Mouse (Mus musculus): ENCODE results near the gene Zfp941. TPM values are rescaled to one million over a fixed set of nuclear protein-coding genes. Genes with fewer than 3 reads are reported as not detected.
A peak's percentile ranks its signal among the peaks of the same experiment; 100 is the strongest.

Gene Zfp941
- polyA plus RNA-seq, 2 experiments = 0.10 to 0.25 TPM

GRCm38 (mm10) chr7:140857550-140858505 is 35.9 kb upstream of the Zfp941 start, which contains the start of gene Bet1l:
Gene Bet1l, minus strand, starts transcription at chr7:140857577.
- H3K27ac ChIP-seq = peak within 1 kb of the TSS; percentile 91
- no peaks in the 10 kb centered on the region for H3K9me3 ChIP-seq (ENCODE audit: control insufficient read depth, low read length)
- ATAC-seq (ENCODE audit: insufficient read depth) (peak; percentile 17), DNase-seq (ENCODE audit: low read depth in 3 of 3, low spot score in 3 of 3) (no peak)
- peaks cover 33% of the 10 kb centered on the region for H3K36me3 ChIP-seq (replicated peaks; ENCODE audit: control insufficient read depth, insufficient read depth, low read depth)
- peak within 1 kb of the TSS; percentile 85 for H3K9ac ChIP-seq (replicated peaks)
- H3K4me2 ChIP-seq (ENCODE audit: low read depth) = peak within 1 kb of the TSS; percentile 86
- 28% methylated on average over 40 of the region's 40 CpGs for WGBS (ENCODE audit: insufficient replicate concordance)
- H3K4me3 ChIP-seq (ENCODE audit: insufficient read depth in 1 of 2, low read depth in 2 of 2, low read length in 2 of 2) = peak within 1 kb of the TSS; percentile 83 to 93
- H3K27me3 ChIP-seq (ENCODE audit: control insufficient read depth, insufficient read depth, low read length) = no peaks in the 10 kb centered on the region
- H3K4me1 ChIP-seq (replicated peaks; ENCODE audit: control insufficient read depth in 2 of 2, insufficient read depth in 2 of 2, low read length in 1 of 2) = peaks cover 11 to 17% of the 10 kb centered on the region in 2 experiments
- TF ChIP-seq EP300 (IDR thresholded peaks at IDR 0.05; ENCODE audit: low read depth) = no peak
- TF ChIP-seq CTCF (IDR thresholded peaks at IDR 0.05; ENCODE audit: low read depth) = no peak; the same call in 1 of the 2 replicates

- TF ChIP-seq EP300 (IDR thresholded peaks at IDR 0.05; ENCODE audit: low read depth) (no peak), CTCF (IDR thresholded peaks at IDR 0.05; ENCODE audit: low read depth) (no peak)
- DNase-seq (ENCODE audit: low read depth in 3 of 3, low spot score in 3 of 3) (peak; percentile 74 to 82 (median 75)), ATAC-seq (ENCODE audit: insufficient read depth) (peak; percentile 80)
- H3K27me3 ChIP-seq (ENCODE audit: control insufficient read depth, insufficient read depth, low read length) = no peaks in the 10 kb centered on the region
- peak within 1 kb of the TSS; percentile 91 for H3K27ac ChIP-seq
- H3K4me1 ChIP-seq (replicated peaks; ENCODE audit: control insufficient read depth in 2 of 2, insufficient read depth in 2 of 2, low read length in 1 of 2) = peaks cover 11 to 17% of the 10 kb centered on the region in 2 experiments
- H3K36me3 ChIP-seq (replicated peaks; ENCODE audit: control insufficient read depth, insufficient read depth, low read depth) = peaks cover 32% of the 10 kb centered on the region
- WGBS (ENCODE audit: insufficient replicate concordance) = under 1% methylated on average over 50 of the region's 50 CpGs
- peak within 1 kb of the TSS; percentile 86 for H3K4me2 ChIP-seq (ENCODE audit: low read depth)
- peak within 1 kb of the TSS; percentile 83 to 93 for H3K4me3 ChIP-seq (ENCODE audit: insufficient read depth in 1 of 2, low read depth in 2 of 2, low read length in 2 of 2)
- H3K9me3 ChIP-seq (ENCODE audit: control insufficient read depth, low read length) = no peaks in the 10 kb centered on the region
- H3K9ac ChIP-seq (replicated peaks) = peak within 1 kb of the TSS; percentile 85
Observed at GRCm38 (mm10) chr7:140856785-140857549, 35.0 kb upstream of the Zfp941 start, which contains the start of gene Ric8a. Gene Ric8a, plus strand, starts transcription at chr7:140856957.

DNA sequence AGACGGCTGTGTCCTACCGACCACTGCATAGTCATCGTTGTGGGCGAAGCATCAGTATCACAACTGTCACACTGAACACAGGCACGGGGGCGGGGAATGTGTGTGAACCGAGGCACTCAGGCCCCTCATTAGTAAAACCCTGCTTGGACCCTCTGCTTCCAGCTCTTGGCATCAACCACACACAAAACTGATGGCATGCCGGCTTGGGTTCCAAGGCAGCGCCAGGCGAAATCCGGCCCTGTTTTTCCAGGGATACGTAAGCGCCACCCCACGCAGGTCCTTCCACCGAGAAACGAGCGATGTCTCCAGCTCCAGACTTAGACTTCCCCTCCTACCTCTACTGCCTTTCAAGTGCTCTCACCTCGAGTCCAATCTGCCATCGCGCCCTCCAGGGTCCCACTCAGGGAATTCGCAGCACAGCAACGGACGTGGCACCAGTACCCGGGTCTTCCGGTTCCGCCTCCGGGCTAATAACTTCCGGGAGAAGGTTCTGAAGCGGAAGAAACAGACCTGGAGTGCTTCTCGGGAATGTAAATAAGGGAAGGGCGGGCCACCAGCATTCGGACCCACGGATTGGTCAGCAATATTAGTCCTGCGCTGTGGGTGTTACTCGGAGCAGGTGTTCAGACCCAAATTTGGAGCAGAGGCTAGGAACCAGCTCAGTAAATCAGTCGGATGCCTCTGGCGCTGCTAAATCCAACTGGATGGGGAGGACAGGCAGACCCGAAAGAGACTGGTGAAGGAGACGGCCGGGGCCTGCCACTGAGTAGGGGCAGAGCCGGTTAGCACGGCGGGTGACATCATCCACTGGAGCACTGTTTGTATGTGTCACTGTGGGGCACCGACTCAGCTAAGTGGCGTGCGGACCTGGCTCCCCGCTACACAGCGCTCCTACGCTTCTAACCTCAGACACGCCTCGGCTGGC is 34.1 kb upstream of the Zfp941 start, which contains the start of gene Gm45785:
TSS of gene Gm45785 (minus strand) at position 472 of the 925 bp plus-strand sequence.
- Histone ChIP-seq H3K36me3 (replicated peaks; ENCODE audit: control insufficient read depth, insufficient read depth, low read depth) (peaks cover 27% of the 10 kb centered on the region), H3K9me3 (ENCODE audit: control insufficient read depth, low read length) (no peaks in the 10 kb centered on the region), H3K9ac (replicated peaks) (peak within 1 kb of the TSS; percentile 85), H3K4me1 (replicated peaks; ENCODE audit: control insufficient read depth in 2 of 2, insufficient read depth in 2 of 2, low read length in 1 of 2) (peaks cover 11 to 17% of the 10 kb centered on the region in 2 experiments), H3K27me3 (ENCODE audit: control insufficient read depth, insufficient read depth, low read length) (no peaks in the 10 kb centered on the region), H3K4me3 (ENCODE audit: insufficient read depth in 1 of 2, low read depth in 2 of 2, low read length in 2 of 2) (peak within 1 kb of the TSS; percentile 83 to 93), H3K4me2 (ENCODE audit: low read depth) (peak within 1 kb of the TSS; percentile 86), H3K27ac (peak within 1 kb of the TSS; percentile 91)
- peak; percentile 80 to 86 (median 81) for DNase-seq (ENCODE audit: low read depth in 3 of 3, low spot score in 3 of 3)
- under 1% methylated on average over 51 of the region's 51 CpGs for WGBS (ENCODE audit: insufficient replicate concordance)
- ATAC-seq (ENCODE audit: insufficient read depth) = peak; percentile 75
- no peak; the same call in 1 of the 2 replicates for TF ChIP-seq CTCF (IDR thresholded peaks at IDR 0.05; ENCODE audit: low read depth)
- TF ChIP-seq EP300 (IDR thresholded peaks at IDR 0.05; ENCODE audit: low read depth) = no peak; the same call in 1 of the 2 replicates

- TF ChIP-seq CTCF (IDR thresholded peaks at IDR 0.05; ENCODE audit: low read depth) (no peak), EP300 (IDR thresholded peaks at IDR 0.05; ENCODE audit: low read depth) (no peak)
- peak overlapping the region; percentile 83 to 93 for H3K4me3 ChIP-seq (ENCODE audit: insufficient read depth in 1 of 2, low read depth in 2 of 2, low read length in 2 of 2)
- H3K4me2 ChIP-seq (ENCODE audit: low read depth) = peak overlapping the region; percentile 86
- H3K27ac ChIP-seq = peak overlapping the region; percentile 91
- H3K4me1 ChIP-seq (replicated peaks; ENCODE audit: control insufficient read depth in 2 of 2, insufficient read depth in 2 of 2, low read length in 1 of 2) = peaks cover 11 to 17% of the 10 kb centered on the region in 2 experiments
- no peaks in the 10 kb centered on the region for H3K9me3 ChIP-seq (ENCODE audit: control insufficient read depth, low read length)
- WGBS (ENCODE audit: insufficient replicate concordance) = 61% methylated on average over 9 of the region's 9 CpGs
- DNase-seq (ENCODE audit: low read depth in 3 of 3, low spot score in 3 of 3) (no peak), ATAC-seq (ENCODE audit: insufficient read depth) (no peak)
- H3K9ac ChIP-seq (replicated peaks) = peak overlapping the region; percentile 85
- H3K36me3 ChIP-seq (replicated peaks; ENCODE audit: control insufficient read depth, insufficient read depth, low read depth) = peaks cover 27% of the 10 kb centered on the region
- no peaks in the 10 kb centered on the region for H3K27me3 ChIP-seq (ENCODE audit: control insufficient read depth, insufficient read depth, low read length)
Observed at GRCm38 (mm10) chr7:140855181-140855580, 33.2 kb upstream of the Zfp941 start.

Measured in liver, embryonic 14.5 days (tissue).